Mouse (Mus musculus) CH12.LX (cell line): Measurements from ENCODE around the gene Sh2b2. TPM values are rescaled to one million over a fixed set of nuclear protein-coding genes. Genes with fewer than 3 reads are reported as not detected.
A peak's percentile ranks its signal among the peaks of the same experiment; 100 is the strongest.

Experiments
- DNase-seq: peaks from one replicate; pipeline ENCODE4 v3.0.0-alpha.2; 2013; ENCODE audit errors: extremely low read depth
- H3K27ac ChIP-seq: 2 replicates; pipeline ENCODE4 v1.5.1; 2012; ENCODE audit warnings: low read depth, mild to moderate bottlenecking, control low read depth, moderate library complexity; ENCODE audit not compliant: insufficient read depth
- H3K27me3 ChIP-seq: replicated peaks from 2 replicates; pipeline ENCODE3; 2012; ENCODE audit warnings: inconsistent platforms
- H3K36me3 ChIP-seq, 2 experiments: replicated peaks in 1 of 2; 2 replicates each; pipeline versions ENCODE3 to v1.6.1; 2012; ENCODE audit warnings: inconsistent platforms in 1 of 2, low read length in 1 of 2, mild to moderate bottlenecking in 1 of 2, mixed read lengths in 1 of 2, moderate library complexity in 1 of 2; ENCODE audit not compliant: control insufficient read depth in 1 of 2, insufficient read depth in 1 of 2
- H3K4me1 ChIP-seq, 2 experiments: 2 replicates each; pipeline ENCODE4 v1.6.1; 2012; ENCODE audit warnings: inconsistent platforms in 1 of 2, moderate library complexity in 1 of 2; ENCODE audit not compliant: insufficient read depth in 2 of 2, control insufficient read depth in 1 of 2
- H3K4me2 ChIP-seq: 2 replicates; pipeline ENCODE4 v1.6.1; 2012; ENCODE audit warnings: low read depth, mild to moderate bottlenecking, control low read depth; ENCODE audit not compliant: poor library complexity, insufficient read depth, severe bottlenecking
- H3K4me3 ChIP-seq, 3 experiments: fragments of 150-350 bp in 1 of 3; sonication (generic) in 1 of 3; replicated peaks in 1 of 3; 2 replicates each; pipeline versions ENCODE3 to v1.5.1; 2011 to 2012; ENCODE audit warnings: low read depth in 2 of 3, low read length in 2 of 3, mild to moderate bottlenecking in 2 of 3, moderate library complexity in 2 of 3, control low read depth in 1 of 3, improper control_type of control experiment in 1 of 3, inconsistent platforms in 1 of 3, mixed read lengths in 1 of 3; ENCODE audit not compliant: poor library complexity in 1 of 3
- H3K79me2 ChIP-seq: replicated peaks from 2 replicates; pipeline ENCODE4 v1.6.1; 2012; ENCODE audit warnings: mild to moderate bottlenecking, moderate library complexity; ENCODE audit not compliant: control insufficient read depth, poor library complexity, insufficient read depth, severe bottlenecking; ENCODE audit errors: extremely low read depth
- H3K9ac ChIP-seq: 2 replicates; pipeline ENCODE4 v1.6.1; 2012; ENCODE audit warnings: low read depth, mild to moderate bottlenecking, control low read depth, moderate library complexity; ENCODE audit not compliant: insufficient read depth
- H3K9me3 ChIP-seq: replicated peaks from 2 replicates; pipeline ENCODE3; 2012; ENCODE audit warnings: low read length, inconsistent platforms, mixed read lengths
- CHD1 ChIP-seq: IDR thresholded peaks from 2 replicates; pipeline ENCODE4 v1.6.1; 2012; ENCODE audit warnings: low read depth, low read length, improper control_type of control experiment, inconsistent platforms
- CHD2 ChIP-seq: IDR thresholded peaks from 2 replicates; pipeline ENCODE4 v1.6.1; 2011; ENCODE audit warnings: low read length, improper control_type of control experiment
- CTCF ChIP-seq, 2 experiments: IDR thresholded peaks in 1 of 2; conservative IDR thresholded peaks in 1 of 2; 2 replicates each; pipeline ENCODE4 v1.5.1; 2011 to 2012; ENCODE audit warnings: low read depth in 2 of 2, low read length in 2 of 2, improper control_type of control experiment in 1 of 2, inconsistent platforms in 1 of 2, mild to moderate bottlenecking in 1 of 2, moderate library complexity in 1 of 2
- JUN ChIP-seq: IDR thresholded peaks from 2 replicates; pipeline ENCODE4 v1.6.1; 2011; ENCODE audit warnings: low read depth, mild to moderate bottlenecking, low read length, improper control_type of control experiment, moderate library complexity; ENCODE audit not compliant: insufficient read depth
- KAT2A ChIP-seq: IDR thresholded peaks from 2 replicates; pipeline ENCODE4 v1.6.1; 2012; ENCODE audit warnings: low read length, improper control_type of control experiment, inconsistent platforms; ENCODE audit not compliant: insufficient replicate concordance
- MAFK ChIP-seq: IDR thresholded peaks from 2 replicates; pipeline ENCODE4 v1.6.1; 2011; ENCODE audit warnings: low read length, improper control_type of control experiment; ENCODE audit not compliant: insufficient replicate concordance
- MXI1 ChIP-seq: IDR thresholded peaks from 2 replicates; pipeline ENCODE4 v1.6.1; 2011; ENCODE audit warnings: mild to moderate bottlenecking, low read depth, low read length, improper control_type of control experiment
- MYC ChIP-seq: IDR thresholded peaks from 2 replicates; pipeline ENCODE4 v1.6.1; 2011; ENCODE audit warnings: low read depth, mild to moderate bottlenecking, improper control_type of control experiment, low read length
- POLR2AphosphoS2 ChIP-seq: IDR thresholded peaks from 2 replicates; pipeline ENCODE4 v1.6.1; 2011; ENCODE audit warnings: low read depth, low read length, improper control_type of control experiment
- RAD21 ChIP-seq: IDR thresholded peaks from 2 replicates; pipeline ENCODE4 v1.6.1; 2011; ENCODE audit warnings: low read depth, mild to moderate bottlenecking, low read length, improper control_type of control experiment, moderate library complexity
- SMC3 ChIP-seq: IDR thresholded peaks from 2 replicates; pipeline ENCODE4 v1.6.1; 2011; ENCODE audit warnings: low read depth, low read length, improper control_type of control experiment
- TCF12 ChIP-seq: IDR thresholded peaks from 2 replicates; pipeline ENCODE4 v1.6.1; 2014; ENCODE audit warnings: low read depth, mild to moderate bottlenecking, inconsistent platforms, low read length, improper control_type of control experiment
- UBTF ChIP-seq: IDR thresholded peaks from 2 replicates; pipeline ENCODE4 v1.6.1; 2012; ENCODE audit warnings: low read depth, mild to moderate bottlenecking, inconsistent platforms, low read length, improper control_type of control experiment, moderate library complexity
- USF1 ChIP-seq: IDR thresholded peaks from 2 replicates; pipeline ENCODE4 v1.6.1; 2014; ENCODE audit warnings: low read depth, mild to moderate bottlenecking, inconsistent platforms, low read length, improper control_type of control experiment
- ZC3H11A ChIP-seq: IDR thresholded peaks from 2 replicates; pipeline ENCODE4 v1.6.1; 2012; ENCODE audit warnings: low read depth, mild to moderate bottlenecking, inconsistent platforms, low read length, improper control_type of control experiment
- ZMIZ1 ChIP-seq: IDR thresholded peaks from 2 replicates; pipeline ENCODE4 v1.6.1; 2012; ENCODE audit warnings: low read depth, mild to moderate bottlenecking, inconsistent platforms, low read length, improper control_type of control experiment
- dilution Hi-C: fragments of 300-500 bp; cut with MboI; formaldehyde crosslinking; loops from 2 replicates; pipeline ENCODE4 v1.14.3; 2020; ENCODE audit warnings: low sequenced_read_pairs; ENCODE audit not compliant: extremely low pct_unique_long_range_greater_than_20kb, extremely low pct_ligation_motif_present
- in situ Hi-C: fragments of 300-500 bp; cut with MboI; formaldehyde crosslinking; loops from 3 replicates; pipeline ENCODE4 v1.14.3; 2019; ENCODE audit warnings: low sequenced_read_pairs, low pct_ligation_motif_present, low pct_unique_long_range_greater_than_20kb, mixed read lengths
- polyA plus RNA-seq: library from polyadenylated mRNA; unstranded; fragments of >175 nt; gene quantifications from 2 replicates; pipeline ENCODE4 v1.2.1, GENCODE M21; 2012; ENCODE audit warnings: low read depth; ENCODE audit not compliant: insufficient read length
- total RNA-seq, 2 experiments: library from RNA; depleted of rRNA; stranded (reverse); fragments of 300-350 nt in 1 of 2; fragments of >200 nt in 1 of 2; gene quantifications; 2 replicates each; pipeline ENCODE4 v1.2.3; 2012 to 2014

Gene Sh2b2
- total and polyA plus RNA-seq, 3 experiments, result 8.5 to 27.8 (median 17.9) TPM

DNA sequence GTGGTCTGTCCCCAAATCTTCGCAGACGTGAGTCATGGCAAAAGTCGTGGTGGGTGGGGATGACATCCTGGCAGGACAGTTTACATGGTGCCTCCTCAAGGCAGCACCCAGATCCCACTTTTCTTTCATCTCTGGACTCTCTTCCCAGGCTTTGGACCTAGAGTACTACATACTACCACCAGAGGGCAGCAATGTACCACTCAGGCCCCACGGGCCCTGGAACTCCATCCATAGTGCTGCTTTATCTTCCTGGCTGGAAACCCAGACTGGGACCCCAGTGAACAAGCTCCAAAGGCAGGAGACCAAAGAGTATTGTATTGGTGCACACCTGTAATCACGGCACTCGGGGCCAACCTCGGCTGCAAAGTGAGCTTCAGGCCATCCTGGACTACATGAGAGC is 44.5 kb downstream of the Sh2b2 start:
- no peak overlapping the region for H3K9ac ChIP-seq
- H3K27ac ChIP-seq, result no peak overlapping the region
- H3K36me3 ChIP-seq, result peaks cover 2 to 3% of the 10 kb centered on the region in 2 experiments
- no peak overlapping the region for H3K4me3 ChIP-seq
- peak; percentile 57 for DNase-seq
- no peaks in the 10 kb centered on the region for H3K9me3 ChIP-seq
- peaks cover 8 to 27% of the 10 kb centered on the region in 2 experiments for H3K4me1 ChIP-seq
- H3K4me2 ChIP-seq, result no peak overlapping the region
- H3K79me2 ChIP-seq, result peaks cover 14% of the 10 kb centered on the region
- in situ Hi-C loops (no loop called here), dilution Hi-C loops (no loop called here)
- no peaks in the 10 kb centered on the region for H3K27me3 ChIP-seq
- TF ChIP-seq ZMIZ1, result no peak
- no peak for TF ChIP-seq UBTF
- TF ChIP-seq MAFK, result no peak
- TF ChIP-seq USF1, result no peak
- TF ChIP-seq CHD2, result no peak
- TF ChIP-seq POLR2AphosphoS2, result no peak
- TF ChIP-seq TCF12, result no peak
- no peak for TF ChIP-seq JUN
- peak; percentile 94 for TF ChIP-seq RAD21
- TF ChIP-seq SMC3, result peak; percentile 97
- TF ChIP-seq MYC, result no peak
- no peak for TF ChIP-seq MXI1
- peak; percentile 77 to 96 for TF ChIP-seq CTCF (conservative IDR thresholded peaks at IDR 0.05 in 1 of 2, IDR thresholded peaks at IDR 0.05 in 1 of 2; ENCODE audit: low read depth in 2 of 2, low read length in 2 of 2)
- TF ChIP-seq ZC3H11A, result peak; percentile 87
- no peak for TF ChIP-seq KAT2A
- no peak for TF ChIP-seq CHD1
- TF ChIP-seq, all 38 proteins: peak for 4

DNA sequence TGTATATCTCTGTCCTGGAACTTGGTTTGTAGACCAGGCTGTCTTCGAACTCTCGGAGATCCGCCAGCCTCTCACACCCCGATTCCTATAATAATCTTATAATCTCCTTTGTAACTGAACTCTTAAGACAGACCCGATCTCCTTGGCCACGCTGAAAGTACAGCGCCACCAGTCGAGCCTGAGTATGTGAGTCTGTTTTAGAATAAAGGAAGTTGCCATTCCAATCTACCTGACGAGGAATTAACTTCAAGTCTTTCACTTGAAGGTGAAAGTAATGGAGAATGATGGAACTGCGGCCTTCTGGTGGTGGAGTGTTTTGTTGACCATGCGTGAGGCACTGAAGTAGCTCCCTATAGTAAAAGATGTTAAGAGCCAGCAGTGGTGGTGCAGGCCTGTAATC is 46.8 kb downstream of the Sh2b2 start:
- H3K27me3 ChIP-seq, result no peaks in the 10 kb centered on the region
- H3K4me3 ChIP-seq, result peak overlapping the region in 1 of 3 experiments; percentile 17
- peak overlapping the region; percentile 32; the same call in 1 of the 2 replicates for H3K27ac ChIP-seq
- H3K4me2 ChIP-seq, result peak overlapping the region; percentile 18; the same call in 1 of the 2 replicates
- peak; percentile 39 for DNase-seq
- H3K79me2 ChIP-seq, result peaks cover 14% of the 10 kb centered on the region
- peaks cover 15 to 26% of the 10 kb centered on the region in 2 experiments for H3K36me3 ChIP-seq
- H3K9me3 ChIP-seq, result no peaks in the 10 kb centered on the region
- no peak overlapping the region for H3K9ac ChIP-seq
- peaks cover 8 to 29% of the 10 kb centered on the region in 2 experiments for H3K4me1 ChIP-seq
- dilution Hi-C loops, result no loop called here
- in situ Hi-C loops, result loop anchor here (5.0 kb wide), 1 partner anchor 48 kb away; the partner anchor contains the start of gene Sh2b2
- no peak for TF ChIP-seq TCF12
- peak in 1 of 2 experiments; percentile 38; a peak in 2 of 4 replicates for TF ChIP-seq CTCF (conservative IDR thresholded peaks at IDR 0.05 in 1 of 2, IDR thresholded peaks at IDR 0.05 in 1 of 2; ENCODE audit: low read depth in 2 of 2, low read length in 2 of 2)
